Mouse (Mus musculus) MEL (cell line): Measurements from ENCODE around the gene Ube2g2.

ENCODE experiments used
- CHD2 ChIP-seq: IDR thresholded peaks from 2 replicates; pipeline ENCODE4 v1.6.1; 2011; ENCODE audit warnings: low read length, improper control_type of control experiment
- CTCF ChIP-seq, 3 experiments: IDR thresholded peaks in 2 of 3; conservative IDR thresholded peaks in 1 of 3; 2 replicates each; pipeline ENCODE4 v1.5.1; 2011 to 2012; ENCODE audit warnings: low read length in 3 of 3, low read depth in 2 of 3, mild to moderate bottlenecking in 2 of 3, improper control_type of control experiment in 1 of 3, inconsistent platforms in 1 of 3, mixed read lengths in 1 of 3, moderate library complexity in 1 of 3; ENCODE audit not compliant: control insufficient read depth in 1 of 3, insufficient read depth in 1 of 3, poor library complexity in 1 of 3, severe bottlenecking in 1 of 3
- EP300 ChIP-seq, 2 experiments: IDR thresholded peaks; 2 replicates each; pipeline ENCODE4 v1.6.1; 2011; ENCODE audit warnings: improper control_type of control experiment in 2 of 2, low read length in 2 of 2, low read depth in 1 of 2, mild to moderate bottlenecking in 1 of 2
- ETS1 ChIP-seq: IDR thresholded peaks from 2 replicates; pipeline ENCODE4 v1.6.1; 2012; ENCODE audit warnings: low read depth, mild to moderate bottlenecking, inconsistent platforms, low read length, improper control_type of control experiment, moderate library complexity
- GABPA ChIP-seq: IDR thresholded peaks from 2 replicates; pipeline ENCODE4 v1.6.1; 2012; ENCODE audit warnings: low read depth, mild to moderate bottlenecking, inconsistent platforms, low read length, improper control_type of control experiment, moderate library complexity
- HCFC1 ChIP-seq: IDR thresholded peaks from 2 replicates; pipeline ENCODE4 v1.6.1; 2012; ENCODE audit warnings: low read depth, mild to moderate bottlenecking, inconsistent platforms, low read length, improper control_type of control experiment, moderate library complexity
- MEF2A ChIP-seq: IDR thresholded peaks from 2 replicates; pipeline ENCODE4 v1.6.1; 2014; ENCODE audit warnings: low read depth, mild to moderate bottlenecking, inconsistent platforms, low read length, improper control_type of control experiment; ENCODE audit not compliant: poor library complexity, insufficient replicate concordance, severe bottlenecking; ENCODE audit errors: extremely low read depth
- RAD21 ChIP-seq: IDR thresholded peaks from 2 replicates; pipeline ENCODE4 v1.6.1; 2011; ENCODE audit warnings: mild to moderate bottlenecking, low read depth, low read length, improper control_type of control experiment
- TCF12 ChIP-seq: IDR thresholded peaks from 2 replicates; pipeline ENCODE4 v1.6.1; 2014; ENCODE audit warnings: low read depth, mild to moderate bottlenecking, inconsistent platforms, low read length, improper control_type of control experiment, moderate library complexity
- USF2 ChIP-seq, 2 experiments: IDR thresholded peaks; 2 replicates each; pipeline ENCODE4 v1.6.1; 2011 to 2012; ENCODE audit warnings: improper control_type of control experiment in 2 of 2, low read length in 2 of 2, borderline replicate concordance in 1 of 2, inconsistent platforms in 1 of 2, low read depth in 1 of 2, mild to moderate bottlenecking in 1 of 2; ENCODE audit not compliant: insufficient read depth in 1 of 2
- ZC3H11A ChIP-seq: IDR thresholded peaks from 2 replicates; pipeline ENCODE4 v1.6.1; 2012; ENCODE audit warnings: low read depth, mild to moderate bottlenecking, inconsistent platforms, low read length, improper control_type of control experiment

- peak in 1 of 3 experiments; percentile 24; a peak in 2 of 6 replicates for TF ChIP-seq CTCF (IDR thresholded peaks at IDR 0.05 in 2 of 3, conservative IDR thresholded peaks at IDR 0.05 in 1 of 3; ENCODE audit: control insufficient read depth in 1 of 3, insufficient read depth in 1 of 3, low read depth in 2 of 3, low read length in 3 of 3, poor library complexity in 1 of 3, severe bottlenecking in 1 of 3)
- peak; percentile 47 to 81; a peak in 3 of 4 replicates for TF ChIP-seq USF2 (IDR thresholded peaks at IDR 0.05; ENCODE audit: borderline replicate concordance in 1 of 2, insufficient read depth in 1 of 2, low read depth in 1 of 2, low read length in 2 of 2)
- no peak for TF ChIP-seq GABPA
- TF ChIP-seq ETS1, result 0 out of 2 replicates have a peak, but pooled peaks have one; percentile 3
- peak; percentile 54; the same call in 1 of the 2 replicates for TF ChIP-seq CHD2
- no peak for TF ChIP-seq RAD21
- no peak for TF ChIP-seq ZC3H11A
- TF ChIP-seq MEF2A, result no peak
- peak; percentile 18; the same call in 1 of the 2 replicates for TF ChIP-seq TCF12
- TF ChIP-seq HCFC1, result peak; percentile 53; the same call in 1 of the 2 replicates
- peak in 1 of 2 experiments; percentile 3; a peak in 1 of 4 replicates for TF ChIP-seq EP300 (IDR thresholded peaks at IDR 0.05; ENCODE audit: low read depth in 1 of 2, low read length in 2 of 2)
Observed at GRCm38 (mm10) chr10:77605908-77606826, 15.9 kb upstream of the Ube2g2 start, which contains the start of the genes Sumo3 and Gm49325.
